Mouse (Mus musculus) embryo, embryonic 9.5 days (tissue): Measurements from ENCODE around the gene Ccdc157.
"Not testable (repeated sequence)": the region's sequence is repeated elsewhere in the genome, so short reads cannot be mapped to it uniquely, and the experiment has no call there.

Experiments
- DNase-seq: peaks from one replicate; pipeline ENCODE4 v3.0.0-alpha.2; 2017; ENCODE audit errors: extremely low spot score

Gene Ccdc157

DNA sequence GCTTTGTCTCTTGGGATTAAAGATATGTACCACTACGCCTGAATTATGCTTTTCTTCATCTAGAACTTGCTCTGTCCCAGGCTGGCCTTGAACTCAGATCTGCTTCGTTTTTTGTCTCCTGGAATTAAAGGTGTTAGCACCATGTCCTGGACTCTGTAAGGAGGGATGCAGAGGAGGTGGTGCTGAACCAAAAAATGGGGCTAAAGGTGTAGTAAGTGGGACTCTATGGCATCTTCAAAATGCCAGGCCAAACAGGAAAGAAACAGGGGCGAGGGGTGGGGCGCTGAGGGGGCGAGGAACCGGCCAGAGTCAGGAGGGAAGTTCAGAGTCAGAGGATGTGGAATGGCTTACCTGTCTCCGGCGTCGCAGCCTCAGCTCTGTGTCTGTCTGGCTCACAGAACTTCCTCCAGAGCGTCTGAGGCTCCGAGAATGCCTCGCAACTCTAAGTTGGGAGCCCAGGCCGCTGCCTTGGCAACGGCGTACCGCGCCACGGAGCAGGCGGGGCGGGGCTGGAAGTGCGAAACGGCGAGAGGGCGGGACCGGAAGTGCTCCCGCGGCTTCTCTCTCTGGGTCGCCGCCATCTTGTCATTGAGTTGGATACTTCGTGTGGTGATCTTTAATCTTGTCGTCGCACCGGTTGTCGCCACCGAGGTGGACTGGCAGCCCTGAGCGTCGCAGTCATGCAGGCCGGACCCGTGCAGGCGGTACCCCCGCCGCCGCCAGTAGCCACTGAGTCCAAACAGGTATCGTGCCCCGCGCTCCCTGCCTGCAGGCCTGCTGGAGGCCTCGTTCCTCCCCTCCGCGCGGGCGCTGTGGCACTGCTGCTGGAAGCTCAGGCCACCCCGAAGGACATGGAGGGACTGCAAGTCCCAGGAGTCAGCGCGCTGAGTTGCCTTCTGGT lies at the start of gene Ccdc157, which contains the start of gene Sf3a1:
TSS of gene Ccdc157 (minus strand) at position 486 of the 901 bp plus-strand sequence.
TSS of gene Sf3a1 (plus strand) at position 543 of the 901 bp plus-strand sequence.
- peak; percentile 93 for DNase-seq

DNA sequence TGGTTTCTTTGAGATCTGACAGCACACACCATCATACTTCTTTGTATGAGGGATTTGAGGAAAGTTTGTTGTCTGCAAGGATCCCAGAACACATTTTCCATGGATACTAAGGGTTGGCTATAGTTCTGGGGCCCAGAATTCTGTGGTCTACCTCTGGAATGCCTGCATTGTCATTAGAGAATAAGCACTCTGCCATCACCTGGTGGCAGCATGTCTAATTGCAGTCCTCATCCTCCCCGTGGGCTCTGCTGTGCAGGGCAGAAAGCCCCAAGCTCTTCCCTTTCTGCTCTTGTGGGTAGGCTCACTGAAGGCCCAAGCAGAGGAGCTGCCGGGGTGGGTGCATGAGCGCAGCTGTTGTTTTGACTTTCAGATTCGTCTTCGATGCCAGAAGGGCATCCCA lies 49.5 kb upstream of the Ccdc157 start:
- DNase-seq = no peak

DNA sequence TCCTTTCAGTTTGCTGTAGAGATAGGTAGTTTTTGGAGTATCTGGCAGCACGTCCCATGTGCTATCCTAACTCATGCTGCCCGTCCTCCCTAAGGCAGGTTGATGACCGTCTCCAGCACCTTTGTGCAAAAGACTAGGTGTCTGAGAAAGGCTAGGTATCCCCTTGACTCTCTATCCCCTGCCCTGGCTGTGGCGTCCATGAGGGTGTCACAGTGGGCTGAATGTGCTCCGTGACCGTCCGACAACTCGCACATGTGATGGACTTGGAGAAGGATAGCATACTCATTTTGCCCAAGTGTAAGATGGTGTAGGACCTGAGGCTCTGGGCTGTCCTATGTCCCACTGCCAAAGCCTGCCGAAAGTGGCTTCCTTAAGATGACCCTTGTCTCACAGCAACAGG lies 47.6 kb upstream of the Ccdc157 start:
- no peak for DNase-seq

DNA sequence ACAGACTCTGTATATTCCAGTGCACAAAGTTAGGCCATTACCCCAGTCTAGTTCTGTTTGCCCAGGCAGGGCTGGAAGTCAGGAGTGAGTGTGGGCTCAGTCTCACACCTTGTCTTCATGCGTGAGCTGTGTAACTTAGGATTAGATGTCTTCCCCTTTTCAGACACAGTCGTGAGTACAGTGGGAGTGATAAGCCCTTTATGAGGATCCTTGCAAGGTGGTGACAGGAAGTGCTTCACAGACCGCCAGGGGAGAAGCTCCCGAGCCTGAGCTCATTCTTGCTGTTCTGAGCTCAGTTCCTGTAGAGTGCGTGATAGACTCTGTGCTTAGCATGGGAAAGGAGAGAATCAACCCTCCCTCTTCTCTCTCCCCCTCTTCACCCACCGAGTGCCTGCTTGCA lies 46.5 kb upstream of the Ccdc157 start:
- no peak for DNase-seq

DNA sequence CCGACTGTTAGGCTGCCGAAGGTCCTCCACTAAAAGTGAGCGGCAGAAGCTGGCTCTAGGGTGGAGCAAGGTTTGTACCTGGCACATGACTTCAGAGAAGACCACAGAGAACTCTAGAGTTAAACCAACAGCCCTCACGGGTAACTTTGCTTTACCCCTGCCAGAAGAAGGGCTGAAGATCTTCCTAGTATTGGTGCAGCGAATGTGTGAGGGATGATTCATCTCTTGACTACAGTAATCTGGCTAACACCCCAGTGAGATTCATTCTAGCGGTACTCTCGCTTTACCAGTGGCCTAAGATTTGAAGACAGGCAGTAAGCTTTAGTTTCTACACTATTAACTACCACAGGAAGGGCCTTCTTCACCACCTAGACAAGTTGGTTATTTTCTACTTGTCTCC lies 45.9 kb upstream of the Ccdc157 start:
- DNase-seq = no peak

DNA sequence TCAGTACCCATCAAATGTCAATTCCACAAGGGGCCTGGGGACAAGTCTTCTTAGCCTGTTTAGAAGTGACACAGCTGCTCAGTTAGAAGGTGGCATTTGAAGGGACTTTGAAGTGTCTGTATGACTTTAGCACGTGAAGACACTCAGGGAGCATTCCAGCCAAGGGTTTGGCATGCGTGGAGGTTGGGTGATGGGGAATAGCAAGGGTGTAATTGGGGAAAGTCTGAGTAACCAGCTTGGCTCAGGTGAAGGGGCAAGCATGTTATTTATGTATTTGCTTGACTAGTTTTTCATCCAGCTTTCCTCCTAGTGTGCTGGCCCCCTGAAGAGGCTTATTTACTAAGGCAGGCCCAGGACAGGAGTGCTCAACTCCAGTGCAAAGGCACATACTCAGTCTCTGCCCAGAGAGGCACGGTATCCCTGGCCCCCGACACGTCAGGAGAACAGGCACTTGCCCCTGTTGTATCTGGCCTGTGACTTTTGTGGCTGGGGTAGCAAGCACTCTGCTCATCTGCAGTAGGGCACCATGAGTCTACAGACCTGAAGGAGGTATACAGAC lies 45.1 kb upstream of the Ccdc157 start:
- DNase-seq = no peak

DNA sequence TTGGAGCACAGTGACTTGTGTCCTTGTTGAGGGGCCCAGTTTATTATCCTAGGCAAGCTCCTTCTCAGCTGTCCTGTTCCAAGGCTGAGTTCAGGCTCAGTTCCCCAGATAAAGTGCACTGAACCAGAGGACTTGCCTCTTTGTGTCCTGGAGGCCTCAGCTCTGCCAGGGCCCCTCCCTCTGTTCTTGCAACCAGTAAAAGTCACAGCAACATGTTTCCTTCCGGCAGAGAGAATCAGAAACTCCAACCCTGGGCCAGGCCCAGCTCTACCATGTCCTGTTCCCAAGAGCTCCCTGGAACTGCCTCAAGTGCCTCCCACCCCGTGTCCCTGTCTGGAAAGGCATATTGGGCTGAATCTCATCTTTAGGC lies 43.6 kb upstream of the Ccdc157 start:
- no peak for DNase-seq

DNA sequence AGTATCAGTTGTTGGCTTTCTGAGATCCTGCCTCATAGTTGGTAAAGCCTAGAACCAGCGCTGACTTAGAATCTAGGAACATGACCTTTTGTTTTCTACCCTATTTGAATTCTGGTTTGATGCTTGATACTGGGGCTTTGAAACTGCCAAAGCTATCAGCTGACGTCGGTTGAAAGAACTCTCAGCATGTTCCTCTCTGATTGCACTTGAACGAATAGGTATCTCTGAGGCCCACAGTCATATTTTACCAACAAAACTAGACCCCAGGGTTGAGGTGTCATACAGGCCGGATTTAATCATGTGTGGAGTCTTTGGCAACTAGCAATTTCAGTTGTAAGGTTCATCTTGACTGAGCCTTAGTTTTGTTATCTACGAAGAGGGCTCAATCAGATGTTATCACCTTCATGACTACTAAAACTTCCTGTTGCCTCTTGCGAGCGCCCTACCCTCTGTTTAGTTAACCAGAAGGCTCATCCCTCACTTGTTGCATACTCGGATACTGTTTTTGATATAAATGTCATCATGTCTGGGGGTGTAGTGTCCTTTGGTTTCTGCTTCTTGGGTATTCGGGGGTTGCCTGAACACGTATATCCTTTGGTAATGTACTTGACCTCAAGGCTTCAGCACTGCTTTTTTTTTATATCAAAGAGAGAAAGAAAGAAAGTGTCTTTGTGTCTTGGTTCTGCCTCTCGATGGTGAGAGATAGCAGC lies 43.1 kb upstream of the Ccdc157 start:
- DNase-seq = no peak

DNA sequence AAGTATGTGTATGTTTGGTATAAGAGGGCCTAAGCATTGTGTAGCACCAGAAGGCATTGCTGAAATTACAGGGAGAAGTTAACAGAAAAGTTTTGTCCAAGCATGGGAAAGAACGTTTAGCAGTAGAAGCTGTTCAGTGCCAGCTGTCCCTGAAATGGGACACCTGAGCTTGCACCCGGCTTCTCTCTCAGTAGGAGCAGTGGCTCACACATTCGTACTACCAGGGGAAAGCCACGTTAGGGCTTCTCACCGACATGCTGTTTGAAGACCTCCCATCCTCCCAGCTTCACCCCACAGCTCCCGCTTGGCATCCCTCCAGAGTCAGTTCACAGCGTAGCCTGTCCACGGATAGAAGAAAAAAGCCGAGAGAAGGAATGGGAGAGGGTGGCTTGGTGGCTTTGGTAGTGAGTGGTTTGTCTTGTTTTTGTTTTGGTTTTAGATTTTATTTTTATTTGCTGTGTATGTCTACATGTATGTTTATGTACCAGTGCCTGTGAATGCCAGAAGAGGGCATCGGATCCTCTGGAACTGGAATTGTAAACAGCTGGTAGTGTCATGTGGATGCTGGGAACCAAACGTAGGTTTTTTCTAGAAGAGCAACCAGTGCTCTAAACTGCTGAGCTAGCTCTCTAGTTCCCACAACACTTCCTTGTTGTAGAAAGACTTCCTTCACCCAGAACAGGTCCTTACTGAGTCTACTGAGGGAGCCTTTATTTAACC lies 42.0 kb upstream of the Ccdc157 start:
- DNase-seq = no peak

DNA sequence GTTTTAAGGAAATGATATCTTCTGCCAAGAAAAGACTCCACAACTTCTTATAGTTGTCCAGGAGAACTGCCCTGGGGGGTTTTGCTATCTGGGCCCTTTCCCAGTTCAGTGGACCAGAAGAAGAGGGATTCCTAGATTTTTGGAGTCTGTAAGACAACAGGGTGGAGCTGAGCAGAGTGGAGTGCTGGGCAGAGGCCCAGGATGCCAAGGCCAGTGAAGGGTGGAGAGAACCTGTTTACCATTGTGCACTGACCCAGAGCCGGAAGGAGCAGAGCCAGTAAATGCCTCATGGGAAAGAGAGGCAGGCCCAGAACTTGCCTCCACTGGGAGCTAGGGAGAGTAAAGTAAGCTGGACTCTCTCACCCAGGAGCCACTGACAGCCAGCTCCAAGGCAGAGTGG lies 37.6 kb upstream of the Ccdc157 start:
- no peak for DNase-seq

DNA sequence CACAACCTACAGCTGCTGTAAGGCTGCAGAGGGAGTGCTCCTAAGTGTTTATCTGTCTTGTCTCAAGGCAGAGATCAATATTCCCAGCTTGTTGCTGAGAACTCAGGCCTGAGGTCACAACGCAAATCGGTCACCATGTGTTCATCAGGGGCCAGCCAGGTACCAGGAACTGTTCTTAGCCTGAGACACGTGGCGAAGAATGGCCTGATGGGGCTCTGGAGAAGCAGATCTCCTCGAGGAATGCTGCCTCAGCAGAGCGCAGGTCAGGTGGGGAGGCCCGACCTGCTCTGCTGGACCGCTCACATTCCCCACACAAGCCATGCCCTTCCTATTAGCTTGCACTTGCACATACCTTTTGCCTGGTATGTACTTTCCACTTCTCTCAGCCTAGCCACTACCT lies 36.5 kb upstream of the Ccdc157 start:
- no peak for DNase-seq

DNA sequence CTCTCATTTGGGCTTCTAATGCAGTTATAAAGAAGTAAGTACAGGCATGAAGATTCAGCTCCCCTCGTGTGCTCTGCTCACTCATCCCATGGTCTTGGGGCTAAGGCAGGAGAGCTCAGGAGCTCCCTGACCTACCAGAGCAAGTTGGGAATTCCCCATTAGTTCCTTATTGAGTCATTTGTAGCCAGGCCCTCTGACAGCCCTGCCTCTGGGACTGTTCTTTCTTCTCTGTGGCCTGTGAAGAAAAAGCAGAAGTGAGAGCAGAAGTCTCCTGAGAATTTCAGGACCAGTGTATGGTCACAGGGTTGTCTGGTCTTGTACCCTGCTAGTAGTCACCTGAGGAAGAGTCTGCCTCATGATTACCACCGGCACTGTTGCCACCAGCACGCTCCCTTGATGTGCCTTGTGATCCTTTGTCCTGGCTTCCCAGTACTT lies 35.5 kb upstream of the Ccdc157 start:
- DNase-seq = no peak

DNA sequence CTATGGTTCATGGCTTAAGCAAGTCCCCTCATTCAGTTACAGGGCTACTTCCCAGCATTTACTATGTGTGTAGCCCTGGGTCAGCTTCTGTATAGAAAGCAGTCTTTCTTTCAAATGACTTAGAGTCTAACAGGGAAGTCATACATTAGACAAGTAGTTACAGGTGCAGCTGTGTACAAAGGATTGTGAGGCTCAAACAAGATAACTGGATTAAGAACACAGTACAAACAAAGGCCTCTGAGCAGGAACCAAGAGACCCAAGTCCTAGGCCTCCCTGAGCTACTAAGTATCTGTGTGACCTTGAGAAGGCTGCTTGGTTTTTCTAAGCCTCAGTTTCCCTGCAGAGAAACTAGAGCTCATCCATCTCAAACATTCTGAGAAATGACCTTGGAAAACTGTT lies 33.3 kb upstream of the Ccdc157 start:
- no peak for DNase-seq

DNA sequence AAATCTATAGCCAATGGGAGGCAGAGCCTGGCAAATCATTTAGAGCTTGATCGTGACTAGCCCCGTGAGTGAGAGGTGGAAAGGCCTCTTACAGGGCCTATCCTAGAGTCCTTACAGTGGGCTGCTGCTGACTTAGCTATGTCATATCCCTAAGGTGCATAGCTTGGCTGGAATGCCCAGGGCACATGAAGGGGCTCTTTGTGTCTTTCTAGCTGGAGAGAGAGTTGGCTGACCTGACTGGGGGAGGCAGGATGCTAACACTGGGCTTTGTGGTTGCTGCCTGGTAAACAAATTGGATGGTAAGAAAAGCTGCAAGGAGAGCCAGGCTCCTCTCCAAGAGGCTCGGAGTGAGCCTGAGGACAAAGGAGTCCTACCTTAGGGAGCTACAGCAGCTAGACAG lies 32.7 kb upstream of the Ccdc157 start:
- DNase-seq = no peak

DNA sequence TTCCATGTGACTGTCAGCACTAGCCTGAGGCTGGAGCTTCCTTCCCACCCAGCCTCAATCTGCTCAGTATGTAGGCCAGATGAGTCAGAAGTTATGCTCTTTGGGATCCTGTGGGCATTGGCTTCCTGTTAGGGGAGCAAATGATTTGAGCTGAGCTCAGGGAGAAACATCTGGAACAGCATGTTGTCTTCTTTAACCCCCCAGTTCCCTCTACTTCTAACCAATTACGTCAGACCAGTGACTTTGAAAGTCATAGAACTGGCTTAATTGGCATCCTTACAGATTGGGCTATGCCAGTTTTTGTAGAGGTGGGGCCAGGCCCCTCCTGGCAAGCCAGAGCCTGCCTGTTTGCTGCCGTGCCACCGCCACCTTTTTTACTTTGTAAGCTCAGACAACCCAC lies 30.6 kb upstream of the Ccdc157 start:
- DNase-seq = no peak

DNA sequence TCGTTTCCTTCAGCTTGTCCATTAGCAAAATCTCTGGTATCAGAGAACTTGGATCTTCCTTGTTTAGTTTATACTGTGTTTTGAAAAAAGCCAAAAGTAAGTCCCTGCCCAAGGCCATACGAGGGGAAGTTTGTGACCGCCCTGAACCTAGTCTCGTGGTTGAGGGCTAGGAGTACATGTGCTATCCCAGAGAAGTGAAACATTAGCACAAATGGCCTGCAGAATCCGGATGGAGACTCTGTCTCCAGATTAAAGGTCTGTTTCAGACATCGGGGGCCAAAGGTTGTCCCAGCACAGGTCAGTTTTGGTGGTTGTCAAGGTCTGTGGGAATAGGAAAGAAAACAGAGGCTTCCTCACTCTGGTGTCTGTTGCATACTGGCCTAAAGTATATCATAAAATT lies 29.1 kb upstream of the Ccdc157 start:
- no peak for DNase-seq

DNA sequence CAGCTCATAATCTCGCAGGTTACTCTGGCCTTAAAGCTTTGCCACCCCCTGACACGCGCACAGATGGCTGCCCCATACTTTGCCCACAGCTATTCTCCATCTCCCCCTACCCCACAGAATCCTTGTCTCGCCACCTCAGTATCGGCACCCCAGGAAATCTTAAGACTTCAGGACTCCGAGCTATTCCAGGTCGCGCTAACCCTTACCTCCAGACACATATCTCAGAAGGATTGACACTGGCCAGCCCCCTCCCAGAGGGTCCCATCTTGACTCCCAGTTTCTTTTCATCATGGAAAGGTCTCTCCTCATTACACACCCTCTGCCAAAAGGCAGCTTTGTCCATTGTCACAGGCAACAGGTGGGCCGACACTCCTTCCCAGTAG lies 27.2 kb upstream of the Ccdc157 start:
- no peak for DNase-seq

DNA sequence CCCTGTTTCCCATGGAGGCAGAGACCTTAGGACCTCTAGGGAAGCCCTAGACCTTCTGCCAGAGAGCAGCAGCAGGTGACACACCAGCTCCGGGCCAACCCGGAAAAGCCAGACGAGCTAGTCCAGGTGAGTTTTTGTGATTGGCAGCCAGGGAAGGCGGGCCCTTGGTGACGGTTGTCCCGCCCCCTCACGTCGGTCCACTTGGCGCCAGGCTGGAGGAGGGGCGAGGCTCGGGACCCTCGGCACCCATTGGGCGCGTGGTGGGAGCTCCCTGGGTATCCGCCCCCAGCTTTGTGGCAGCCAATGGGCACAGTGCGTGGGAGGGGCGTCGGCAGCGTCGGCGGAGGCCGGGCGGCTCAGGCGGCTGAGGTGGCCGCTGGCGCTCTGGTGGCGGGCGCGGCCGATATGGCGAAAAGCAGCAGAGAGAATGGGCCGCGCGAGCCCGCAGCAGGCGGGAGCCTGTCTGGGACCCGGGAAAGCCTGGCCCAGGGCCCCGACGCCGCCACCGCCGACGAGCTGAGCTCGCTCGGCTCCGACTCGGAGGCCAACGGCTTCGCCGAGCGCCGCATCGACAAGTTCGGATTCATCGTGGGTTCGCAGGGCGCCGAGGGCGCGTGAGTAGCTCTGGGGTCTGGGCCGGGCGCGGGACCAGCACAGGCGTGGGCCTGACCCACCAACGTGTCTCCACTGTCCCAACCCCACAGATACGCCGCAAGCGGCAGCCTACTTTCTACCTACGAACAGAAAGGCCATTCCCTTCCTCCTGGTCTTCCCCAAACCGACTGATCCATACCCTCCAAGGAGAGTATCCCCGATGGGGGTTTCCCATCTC lies 26.6 kb upstream of the Ccdc157 start, which contains the start of gene Tbc1d10a:
TSS of gene Tbc1d10a (plus strand) at position 304 of the 832 bp plus-strand sequence.
- DNase-seq = peak; percentile 96

DNA sequence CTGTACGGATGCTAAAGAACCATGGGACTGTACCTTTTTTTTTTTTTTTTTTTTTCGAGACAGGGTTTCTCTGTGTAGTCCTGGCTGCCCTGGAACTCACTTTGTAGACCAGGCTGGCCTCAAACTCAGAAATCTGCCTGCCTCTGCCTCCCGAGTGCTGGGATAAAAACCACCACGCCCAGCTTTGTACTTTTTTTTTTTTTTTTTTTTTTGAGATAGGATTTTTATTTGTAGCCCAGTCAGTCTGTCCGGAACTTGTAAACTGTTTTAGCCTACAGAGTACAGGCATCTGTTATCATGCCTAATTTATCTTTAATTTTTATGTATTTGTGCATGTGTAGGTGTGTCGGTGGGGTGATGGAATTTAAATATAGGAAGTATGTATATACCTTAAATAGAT lies 25.4 kb upstream of the Ccdc157 start:
- DNase-seq = not testable (repeated sequence)

DNA sequence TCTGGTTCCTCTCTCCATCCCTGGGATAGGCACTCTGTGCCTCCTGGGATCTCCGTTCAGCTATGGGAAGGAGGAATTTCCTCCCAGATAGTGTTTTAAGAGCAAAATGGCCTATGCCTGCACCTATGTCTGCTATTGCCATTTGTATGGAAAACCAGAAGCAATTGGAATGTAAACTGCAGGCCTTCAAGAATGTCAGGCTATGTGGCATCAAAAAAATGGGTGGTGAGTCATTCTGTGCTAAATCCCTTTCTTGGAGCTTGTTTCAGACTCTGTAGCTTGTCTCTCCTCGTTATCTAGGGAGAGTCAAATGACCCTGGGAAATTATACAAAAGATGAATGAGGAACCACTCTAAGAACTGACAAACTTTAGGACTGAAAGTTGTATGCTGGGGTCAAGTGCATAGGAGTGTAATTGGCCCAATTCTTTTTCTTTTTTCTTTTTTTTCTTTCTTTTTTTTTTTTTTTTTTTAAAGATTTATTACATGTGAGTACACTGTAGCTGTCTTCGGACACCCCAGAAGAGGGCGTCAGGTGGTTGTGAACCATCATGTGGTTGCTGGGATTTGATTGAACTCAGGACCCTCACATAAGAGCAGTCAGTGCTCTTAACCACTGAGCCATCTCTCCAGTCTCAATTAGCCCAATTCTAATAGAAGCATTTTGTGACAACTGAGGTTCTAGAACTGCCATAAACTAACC lies 24.3 kb upstream of the Ccdc157 start:
- DNase-seq = no peak

DNA sequence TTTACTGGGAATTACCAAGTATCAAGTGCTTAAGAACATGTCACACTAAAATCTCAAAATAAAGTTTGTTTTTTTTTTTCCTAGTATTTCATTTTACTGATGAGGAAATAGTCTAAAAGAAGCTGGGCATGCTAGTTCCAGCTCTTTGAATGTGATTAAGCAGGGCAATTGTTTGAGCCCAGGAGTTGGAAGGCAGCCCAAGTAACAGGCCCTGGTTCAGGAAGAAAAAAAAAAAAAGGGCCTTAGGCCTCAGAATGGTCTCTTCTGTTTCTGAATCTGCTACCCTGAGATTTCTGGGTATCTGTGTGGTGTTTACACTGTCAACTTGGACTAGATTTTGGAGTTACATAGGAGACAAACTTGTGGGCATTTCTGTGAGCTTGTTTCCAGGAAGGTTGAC lies 23.4 kb upstream of the Ccdc157 start:
- DNase-seq = no peak
